Mouse (Mus musculus): ENCODE data around the gene Tmem38a. TPM values are rescaled to one million over a fixed set of nuclear protein-coding genes. Genes with fewer than 3 reads are reported as not detected.

Gene Tmem38a
- total RNA-seq (2014; fragmentation: Nextera tagmentation) (3.3 and 3.5 TPM in 2 replicates), total RNA-seq (2017) (1.6 and 2.6 TPM in 2 replicates), polyA plus RNA-seq (2012) (2.8 and 3.1 TPM in 2 replicates)

DNA sequence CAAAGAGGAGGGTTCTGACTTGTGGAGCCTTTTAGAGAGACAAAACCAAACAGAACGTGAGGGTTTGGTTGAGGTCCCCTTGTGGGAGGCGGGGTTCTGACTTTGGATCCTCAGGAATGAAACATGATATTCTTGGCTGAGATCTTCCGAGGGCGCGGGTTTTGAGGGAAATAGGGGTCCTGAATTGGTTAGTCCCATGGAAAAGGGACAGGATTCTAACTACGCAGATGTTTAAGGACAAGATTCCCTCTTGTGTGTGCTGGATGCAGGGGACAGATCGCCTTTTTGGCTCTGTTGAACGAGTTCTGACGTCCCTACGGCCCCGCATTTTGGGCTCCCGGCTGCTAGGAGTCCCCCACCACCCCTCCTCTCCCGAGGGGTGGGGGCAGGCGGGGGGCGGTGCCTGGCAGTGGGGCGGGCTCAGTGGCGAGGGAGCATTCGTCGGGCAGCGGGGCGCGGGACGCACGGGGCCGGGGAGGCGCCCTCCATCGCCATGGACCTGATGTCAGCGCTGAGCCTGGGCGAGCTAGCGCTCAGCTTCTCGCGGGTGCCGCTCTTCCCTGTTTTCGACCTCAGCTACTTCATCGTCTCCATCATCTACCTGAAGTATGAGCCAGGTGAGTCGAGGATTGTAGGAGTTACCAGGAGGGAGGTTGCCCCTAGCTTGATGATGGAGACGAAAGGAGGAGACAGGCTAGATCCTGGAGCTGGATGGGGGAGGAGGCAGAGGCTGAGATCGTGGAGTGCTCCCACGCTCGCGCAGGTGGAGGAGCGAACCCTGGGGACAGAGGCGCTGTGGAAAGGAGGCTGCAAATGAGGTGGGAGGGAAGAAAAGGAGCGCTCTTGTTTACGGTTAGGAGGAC, at the start of gene Tmem38a:
Tmem38a (plus strand) TSS at position 445 of the 863 bp plus-strand sequence.
- ATAC-seq (ENCODE audit: extremely low read depth, insufficient number of reproducible peaks, low FRiP score, poor library complexity, severe bottlenecking) (peak; percentile 31), DNase-seq (ENCODE audit: low spot score) (peak; percentile 82)
- no peak for TF ChIP-seq POLR2AphosphoS5 (IDR thresholded peaks at IDR 0.05; ENCODE audit: insufficient replicate concordance, low read depth, low read length)
- Histone ChIP-seq H3K9me3 (replicated peaks) (no peaks in the 10 kb centered on the region), H3K27me3 (ENCODE audit: insufficient read depth, low read length) (no peaks in the 10 kb centered on the region), H3K4me3 (ENCODE audit: low read depth, low read length) (peak within 1 kb of the TSS; percentile 76), H3K36me3 (replicated peaks) (peaks cover 32% of the 10 kb centered on the region), H3K4me1 (ENCODE audit: insufficient read depth, low read depth, low read length) (peaks cover 39% of the 10 kb centered on the region)

DNA sequence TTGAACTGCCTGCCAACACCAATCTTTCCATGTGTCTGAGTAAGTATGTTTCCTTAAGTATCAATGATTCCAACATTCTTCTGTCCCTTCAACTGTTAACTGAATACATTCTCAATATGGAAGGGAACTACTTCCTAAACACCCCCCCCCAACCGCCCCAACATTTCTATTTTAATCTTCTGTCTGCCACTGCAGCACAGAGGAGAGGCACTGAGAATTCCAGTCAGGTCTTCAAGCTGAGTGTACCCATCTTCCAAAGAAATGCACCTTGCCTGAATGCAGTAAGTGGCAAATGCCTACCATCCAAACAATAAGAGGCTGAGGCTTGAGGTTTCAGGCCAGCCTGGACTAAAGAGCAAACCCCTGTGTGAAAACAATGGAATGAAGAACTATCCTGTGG, 39.8 kb upstream of the Tmem38a start:
- Histone ChIP-seq H3K4me3 (ENCODE audit: low read depth, low read length) (no peak overlapping the region), H3K27me3 (ENCODE audit: insufficient read depth, low read length) (no peaks in the 10 kb centered on the region), H3K36me3 (replicated peaks) (peaks cover 71% of the 10 kb centered on the region), H3K9me3 (replicated peaks) (no peaks in the 10 kb centered on the region), H3K4me1 (ENCODE audit: insufficient read depth, low read depth, low read length) (peaks cover 8% of the 10 kb centered on the region; the same call in 1 of the 2 replicates)
- DNase-seq (ENCODE audit: low spot score) (no peak), ATAC-seq (ENCODE audit: extremely low read depth, insufficient number of reproducible peaks, low FRiP score, poor library complexity, severe bottlenecking) (no peak)
- TF ChIP-seq GATA2 (IDR thresholded peaks at IDR 0.05; ENCODE audit: borderline replicate concordance, low read depth, low read length) (no peak), CTCF (IDR thresholded peaks at IDR 0.05; ENCODE audit: low read depth, low read length) (no peak), GATA1 (IDR thresholded peaks at IDR 0.05; ENCODE audit: borderline replicate concordance, low read length) (no peak)

DNA sequence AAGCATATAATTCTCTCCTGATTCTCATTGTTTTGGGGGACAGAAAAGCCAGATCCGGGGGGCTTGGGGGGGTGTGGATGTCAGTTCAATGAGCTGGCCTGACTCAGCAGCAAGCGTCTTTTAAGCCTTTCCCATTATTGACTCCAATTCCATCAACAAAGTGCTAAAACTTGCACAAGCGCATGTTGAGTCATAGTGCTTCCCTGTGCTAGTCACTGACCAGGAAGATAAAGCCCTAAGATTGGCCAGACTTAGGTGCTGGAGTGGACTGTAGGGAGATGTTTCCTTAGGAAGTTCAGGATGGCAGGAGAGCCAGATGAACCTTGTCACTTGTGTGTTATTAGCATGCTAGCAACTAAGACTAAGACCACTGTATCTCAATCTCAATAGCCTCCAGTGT, 37.0 kb upstream of the Tmem38a start:
- DNase-seq (ENCODE audit: low spot score) (no peak), ATAC-seq (ENCODE audit: extremely low read depth, insufficient number of reproducible peaks, low FRiP score, poor library complexity, severe bottlenecking) (no peak)
- Histone ChIP-seq H3K9me3 (replicated peaks) (no peaks in the 10 kb centered on the region), H3K27me3 (ENCODE audit: insufficient read depth, low read length) (no peaks in the 10 kb centered on the region), H3K4me3 (ENCODE audit: low read depth, low read length) (no peak overlapping the region), H3K36me3 (replicated peaks) (peaks cover 82% of the 10 kb centered on the region), H3K4me1 (ENCODE audit: insufficient read depth, low read depth, low read length) (peaks cover 22% of the 10 kb centered on the region)
- no peak for TF ChIP-seq GATA2 (IDR thresholded peaks at IDR 0.05; ENCODE audit: borderline replicate concordance, low read depth, low read length)
- no peak for TF ChIP-seq GATA1 (IDR thresholded peaks at IDR 0.05; ENCODE audit: borderline replicate concordance, low read length)
- no peak for TF ChIP-seq TAL1 (conservative IDR thresholded peaks at IDR 0.05; ENCODE audit: low read depth, low read length)
- no peak for TF ChIP-seq POLR2AphosphoS5 (IDR thresholded peaks at IDR 0.05; ENCODE audit: insufficient replicate concordance, low read depth, low read length)
- TF ChIP-seq CTCF (IDR thresholded peaks at IDR 0.05; ENCODE audit: low read depth, low read length), result no peak

DNA sequence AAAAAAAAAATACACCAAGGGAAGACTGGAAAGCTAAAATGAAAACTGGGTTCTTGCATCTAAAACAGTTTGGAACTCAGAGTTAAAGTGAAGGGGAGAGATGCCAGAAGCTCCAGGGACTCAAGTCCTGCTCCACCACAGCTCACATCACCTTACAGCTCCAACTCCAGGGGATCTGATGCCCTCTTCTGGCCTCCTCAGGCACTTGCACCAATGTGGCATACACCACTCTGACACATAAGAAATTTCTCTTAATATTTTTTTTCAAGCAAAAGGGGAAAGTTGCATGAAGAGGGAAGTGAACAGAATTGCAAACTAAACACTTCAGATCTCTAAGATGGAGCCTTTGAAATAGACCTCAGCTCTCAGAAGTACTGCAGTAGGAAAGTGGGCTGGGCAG, 32.6 kb upstream of the Tmem38a start:
- no peak for ATAC-seq (ENCODE audit: extremely low read depth, insufficient number of reproducible peaks, low FRiP score, poor library complexity, severe bottlenecking)
- H3K9me3 ChIP-seq (replicated peaks), result no peaks in the 10 kb centered on the region
- TF ChIP-seq CTCF (IDR thresholded peaks at IDR 0.05; ENCODE audit: low read depth, low read length), result 0 out of 2 replicates have a peak, but pooled peaks have one; percentile 8
- no peak for TF ChIP-seq TAL1 (conservative IDR thresholded peaks at IDR 0.05; ENCODE audit: low read depth, low read length)
- TF ChIP-seq GATA2 (IDR thresholded peaks at IDR 0.05; ENCODE audit: borderline replicate concordance, low read depth, low read length), result no peak
- TF ChIP-seq POLR2AphosphoS5 (IDR thresholded peaks at IDR 0.05; ENCODE audit: insufficient replicate concordance, low read depth, low read length), result no peak
- TF ChIP-seq GATA1 (IDR thresholded peaks at IDR 0.05; ENCODE audit: borderline replicate concordance, low read length), result no peak
- DNase-seq (ENCODE audit: low spot score), result no peak
- H3K4me3 ChIP-seq (ENCODE audit: low read depth, low read length), result no peak overlapping the region
- H3K27me3 ChIP-seq (ENCODE audit: insufficient read depth, low read length), result no peaks in the 10 kb centered on the region
- H3K4me1 ChIP-seq (ENCODE audit: insufficient read depth, low read depth, low read length), result peaks cover 34% of the 10 kb centered on the region
- H3K36me3 ChIP-seq (replicated peaks), result peaks cover 74% of the 10 kb centered on the region

DNA sequence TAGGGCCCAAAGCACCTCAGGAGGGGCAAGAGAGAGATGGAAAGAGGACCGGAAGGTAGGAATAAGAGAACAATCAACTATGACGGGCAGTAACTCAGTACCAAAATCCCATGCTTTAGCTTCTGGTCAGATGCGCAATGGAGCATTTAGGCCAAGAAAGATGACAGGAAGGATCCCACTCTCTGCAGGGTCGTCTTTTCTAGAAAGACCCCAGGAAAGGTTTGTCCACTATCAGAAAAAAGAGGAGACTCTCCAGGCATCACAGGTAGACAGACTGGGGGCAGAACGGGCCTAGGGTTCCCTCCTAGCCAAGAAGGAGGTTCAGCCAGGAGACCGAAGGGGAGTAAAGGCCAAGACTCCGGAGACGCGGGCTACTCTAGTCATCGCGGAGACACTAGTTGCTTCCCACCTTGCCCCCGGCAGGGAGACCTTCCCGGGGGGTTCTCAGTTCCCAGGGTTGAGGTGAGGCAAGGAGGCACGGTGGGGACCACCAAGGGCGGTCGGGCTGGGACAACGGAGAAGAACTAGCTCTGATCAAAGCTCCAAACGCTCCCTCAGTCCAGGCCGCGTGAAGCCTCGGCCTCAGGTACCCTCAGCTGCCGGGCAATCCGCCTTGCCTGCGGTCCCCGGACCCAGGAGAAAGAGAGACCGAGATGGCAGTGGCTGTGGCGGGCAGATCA, 24.6 kb upstream of the Tmem38a start:
- peak overlapping the region; percentile 96 for H3K4me3 ChIP-seq (ENCODE audit: low read depth, low read length)
- no peaks in the 10 kb centered on the region for H3K9me3 ChIP-seq (replicated peaks)
- peaks cover 55% of the 10 kb centered on the region for H3K36me3 ChIP-seq (replicated peaks)
- TF ChIP-seq GATA1 (IDR thresholded peaks at IDR 0.05; ENCODE audit: borderline replicate concordance, low read length) (no peak), GATA2 (IDR thresholded peaks at IDR 0.05; ENCODE audit: borderline replicate concordance, low read depth, low read length) (no peak), CTCF (IDR thresholded peaks at IDR 0.05; ENCODE audit: low read depth, low read length) (no peak), POLR2AphosphoS5 (IDR thresholded peaks at IDR 0.05; ENCODE audit: insufficient replicate concordance, low read depth, low read length) (no peak), TAL1 (conservative IDR thresholded peaks at IDR 0.05; ENCODE audit: low read depth, low read length) (no peak)
- ATAC-seq (ENCODE audit: extremely low read depth, insufficient number of reproducible peaks, low FRiP score, poor library complexity, severe bottlenecking), result no peak
- peaks cover 57% of the 10 kb centered on the region for H3K4me1 ChIP-seq (ENCODE audit: insufficient read depth, low read depth, low read length)
- peak; percentile 9 for DNase-seq (ENCODE audit: low spot score)
- H3K27me3 ChIP-seq (ENCODE audit: insufficient read depth, low read length), result no peaks in the 10 kb centered on the region

DNA sequence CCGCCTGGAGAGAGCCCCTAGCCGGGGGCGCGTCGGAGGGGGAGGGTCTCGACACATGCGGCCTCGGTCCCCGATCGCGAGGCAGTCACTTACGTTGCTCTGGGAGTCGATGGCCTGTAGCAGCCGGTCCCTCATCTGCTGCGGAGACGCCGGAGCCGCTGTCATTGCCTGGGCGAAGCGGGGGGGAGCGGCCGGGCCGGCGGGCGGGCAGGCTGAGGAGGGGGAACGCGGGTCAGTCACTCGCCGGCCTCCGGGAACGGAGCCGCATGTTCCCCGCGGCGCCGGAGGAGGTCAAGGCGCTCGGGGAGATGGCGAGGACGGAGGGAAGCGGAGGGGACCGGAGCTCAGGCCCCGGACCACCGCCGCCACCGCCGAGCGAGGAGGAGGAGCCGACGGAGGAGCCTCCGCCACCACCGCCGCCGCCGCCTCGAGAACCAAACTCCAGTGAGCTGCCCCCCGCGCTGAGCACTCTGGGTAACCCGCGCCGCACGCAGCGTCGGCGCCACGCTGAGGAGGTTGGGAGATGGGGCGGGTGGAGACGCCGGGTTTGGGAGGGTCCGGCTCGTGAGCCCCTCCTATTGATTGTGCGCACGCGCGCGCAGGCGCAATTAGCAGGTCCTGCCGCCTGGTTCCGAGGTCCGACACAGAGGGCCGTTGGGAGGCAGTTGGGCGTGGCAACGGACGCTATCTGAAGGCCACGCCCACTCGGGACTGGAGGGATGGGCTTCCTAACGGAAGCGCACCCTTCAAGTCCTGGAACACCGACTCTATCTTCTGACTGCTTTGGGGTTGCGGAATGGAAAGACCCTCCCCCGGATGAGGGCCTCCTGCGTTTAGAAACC, 23.8 kb upstream of the Tmem38a start, which contains the start of gene Med26:
Med26 (minus strand) TSS at position 469 of the 842 bp plus-strand sequence.
- peak within 1 kb of the TSS; percentile 96 for H3K4me3 ChIP-seq (ENCODE audit: low read depth, low read length)
- peaks cover 50% of the 10 kb centered on the region for H3K4me1 ChIP-seq (ENCODE audit: insufficient read depth, low read depth, low read length)
- no peak for TF ChIP-seq GATA1 (IDR thresholded peaks at IDR 0.05; ENCODE audit: borderline replicate concordance, low read length)
- TF ChIP-seq TAL1 (conservative IDR thresholded peaks at IDR 0.05; ENCODE audit: low read depth, low read length), result no peak
- TF ChIP-seq POLR2AphosphoS5 (IDR thresholded peaks at IDR 0.05; ENCODE audit: insufficient replicate concordance, low read depth, low read length), result no peak
- TF ChIP-seq CTCF (IDR thresholded peaks at IDR 0.05; ENCODE audit: low read depth, low read length), result no peak
- no peak for TF ChIP-seq GATA2 (IDR thresholded peaks at IDR 0.05; ENCODE audit: borderline replicate concordance, low read depth, low read length)
- no peaks in the 10 kb centered on the region for H3K9me3 ChIP-seq (replicated peaks)
- peaks cover 55% of the 10 kb centered on the region for H3K36me3 ChIP-seq (replicated peaks)
- DNase-seq (ENCODE audit: low spot score) (peak; percentile 96), ATAC-seq (ENCODE audit: extremely low read depth, insufficient number of reproducible peaks, low FRiP score, poor library complexity, severe bottlenecking) (peak; percentile 95)
- H3K27me3 ChIP-seq (ENCODE audit: insufficient read depth, low read length), result no peaks in the 10 kb centered on the region

Measured in G1E (cell line).